Mouse (Mus musculus) thymus, postnatal 36 days (tissue): ENCODE data around the gene Olfr51.
"Not testable (repeated sequence)": the region's sequence is repeated elsewhere in the genome, so short reads cannot be mapped to it uniquely, and the experiment has no call there.

Source experiments
- DNase-seq, 2 experiments: peaks; one replicate each; pipeline ENCODE4 v3.0.0; 2022; ENCODE audit warnings: mixed read lengths in 2 of 2

Gene Olfr51

DNA sequence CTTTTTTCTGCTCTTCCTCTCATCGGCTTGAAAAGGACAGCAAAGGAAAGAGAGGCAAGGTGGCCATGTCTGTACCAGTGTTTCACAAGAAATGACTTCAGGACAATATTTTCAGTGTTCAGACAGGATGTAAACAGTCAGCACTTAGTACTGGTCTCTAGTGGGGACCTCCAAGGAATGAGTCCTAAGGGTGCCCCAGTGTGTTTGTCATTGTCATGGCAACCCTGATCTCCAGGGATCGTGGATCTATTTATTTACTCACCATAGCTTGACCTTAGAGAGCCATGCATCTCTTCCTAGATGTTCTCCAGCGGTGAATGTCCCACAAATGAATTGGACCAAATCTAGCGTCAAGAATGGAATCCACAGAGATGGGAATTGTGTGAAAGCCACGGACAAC, at the start of gene Olfr51:
TSS of gene Olfr51 (plus strand) at position 301 of the 400 bp plus-strand sequence.
- no peak for DNase-seq

DNA sequence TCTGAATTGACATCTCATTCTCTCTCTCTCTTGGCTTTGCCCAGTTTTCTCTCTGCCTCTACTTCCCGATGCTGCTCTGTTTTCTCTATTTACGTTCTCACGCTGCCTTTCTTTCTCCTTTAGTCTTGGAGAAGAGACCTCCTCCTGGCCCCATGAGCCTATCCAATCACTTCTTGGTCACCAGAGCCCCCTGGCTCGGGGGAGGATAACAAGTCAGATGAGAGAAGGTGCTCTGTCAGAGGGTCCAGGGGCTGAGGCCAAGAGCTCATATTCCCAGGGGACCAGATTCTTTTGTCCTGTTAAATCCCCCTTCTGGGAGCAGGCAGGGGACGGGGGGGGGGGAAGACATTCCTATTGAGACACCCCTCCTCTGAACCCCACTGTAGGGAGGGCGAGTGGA, 49.7 kb upstream of the Olfr51 start, which contains the start of gene Prop1:
TSS of gene Prop1 (minus strand) at position 101 of the 400 bp plus-strand sequence.
- DNase-seq: no peak

DNA sequence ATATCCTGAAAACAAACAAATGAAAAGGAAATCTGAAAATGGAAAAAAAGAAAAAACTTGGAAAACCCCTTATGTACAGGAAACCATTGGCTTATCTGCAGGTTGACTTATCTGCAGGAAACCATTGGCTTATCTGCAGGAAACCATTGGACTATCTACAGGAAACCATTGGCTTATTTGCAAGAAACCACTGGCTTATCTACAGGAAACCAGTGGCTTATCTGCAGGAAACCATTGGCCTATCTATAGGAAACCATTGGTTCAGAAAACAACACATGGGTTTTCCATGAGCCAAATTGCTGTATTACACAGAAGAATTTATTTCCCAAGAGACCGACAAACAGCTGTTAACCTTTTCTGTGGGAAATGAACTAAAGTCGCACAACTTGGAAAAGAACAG, 38.5 kb upstream of the Olfr51 start:
- DNase-seq: no peak

DNA sequence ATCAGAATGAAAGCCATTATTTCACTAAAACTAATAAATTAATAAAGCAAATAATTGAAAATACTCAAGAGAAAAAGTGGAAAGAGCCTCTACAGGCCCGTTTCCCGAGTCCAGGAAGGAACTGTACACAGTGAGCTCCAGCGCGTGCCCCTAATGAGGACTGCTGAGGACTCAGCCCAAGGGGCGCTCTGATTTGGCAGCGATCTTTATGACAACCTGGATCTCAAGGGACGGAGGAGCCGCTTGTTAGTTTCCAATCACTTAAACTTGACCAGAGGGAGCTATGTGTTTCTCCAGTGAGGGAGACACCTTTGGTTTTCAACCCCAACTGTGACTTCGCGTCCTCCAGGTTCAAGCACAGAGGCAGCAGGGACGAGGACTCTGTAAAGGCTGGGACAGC, 37.2 kb upstream of the Olfr51 start, which contains the start of gene Olfr1378:
TSS of gene Olfr1378 (plus strand) at position 301 of the 400 bp plus-strand sequence.
- no peak for DNase-seq

DNA sequence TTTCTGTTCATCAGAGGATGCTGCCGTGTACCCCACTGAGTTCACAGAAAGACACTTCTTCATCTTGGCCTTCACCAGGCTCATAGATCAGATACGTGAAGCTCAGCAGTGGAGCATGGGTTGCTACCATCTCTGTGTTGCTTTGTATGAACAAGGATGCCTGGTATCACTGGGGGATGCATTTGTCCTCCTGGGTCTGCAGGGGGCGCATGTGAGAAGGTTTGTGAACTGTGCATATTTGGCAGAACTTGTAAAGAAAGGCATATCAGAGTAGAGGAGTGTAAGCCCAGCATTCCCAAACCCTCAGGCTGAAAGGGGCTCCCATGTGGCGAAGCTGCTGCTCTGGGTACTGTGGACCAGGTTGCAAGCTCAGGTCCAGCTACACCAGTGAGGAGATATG, 26.2 kb upstream of the Olfr51 start:
- DNase-seq: no peak

DNA sequence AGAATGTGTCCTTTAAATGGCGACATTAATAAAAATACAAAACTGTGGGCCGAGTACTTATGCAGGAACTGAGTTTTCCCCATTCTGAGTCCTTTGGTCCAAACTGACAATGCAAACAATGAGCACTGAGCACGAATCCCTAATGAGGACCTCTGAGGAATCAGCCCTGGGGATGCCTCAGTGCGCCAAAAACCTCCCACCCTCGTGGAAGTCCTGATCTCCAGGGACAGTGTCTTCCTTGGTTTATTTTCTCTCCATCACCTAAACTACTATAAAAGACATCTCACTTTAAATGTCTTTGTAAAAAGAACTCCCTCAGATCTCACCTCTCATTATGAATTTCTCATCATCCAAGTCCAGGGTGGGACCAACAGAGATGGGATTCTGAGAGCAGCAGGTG, 21.7 kb upstream of the Olfr51 start, which contains the start of gene Olfr1377:
TSS of gene Olfr1377 (plus strand) at position 301 of the 400 bp plus-strand sequence.
- DNase-seq: no peak

DNA sequence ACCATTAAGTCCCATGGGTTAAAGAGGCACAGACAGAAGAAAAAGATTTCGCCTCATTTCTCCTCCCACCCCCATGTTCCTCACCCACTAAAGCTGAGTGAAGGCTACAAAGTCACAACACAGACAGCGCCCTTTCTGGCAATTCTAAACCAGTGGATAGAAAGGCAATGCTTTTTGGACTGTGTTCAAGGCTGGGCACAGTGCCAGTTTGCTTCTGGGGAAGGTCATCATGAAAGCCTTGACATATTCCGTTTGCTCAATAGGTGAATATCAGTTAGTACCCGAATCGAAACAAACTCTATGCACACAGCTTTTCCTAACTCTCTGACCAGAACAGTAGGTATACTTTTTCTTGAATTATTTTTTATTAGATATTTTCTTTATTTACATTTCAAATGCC, 8.4 kb downstream of the Olfr51 start:
- no peak for DNase-seq

DNA sequence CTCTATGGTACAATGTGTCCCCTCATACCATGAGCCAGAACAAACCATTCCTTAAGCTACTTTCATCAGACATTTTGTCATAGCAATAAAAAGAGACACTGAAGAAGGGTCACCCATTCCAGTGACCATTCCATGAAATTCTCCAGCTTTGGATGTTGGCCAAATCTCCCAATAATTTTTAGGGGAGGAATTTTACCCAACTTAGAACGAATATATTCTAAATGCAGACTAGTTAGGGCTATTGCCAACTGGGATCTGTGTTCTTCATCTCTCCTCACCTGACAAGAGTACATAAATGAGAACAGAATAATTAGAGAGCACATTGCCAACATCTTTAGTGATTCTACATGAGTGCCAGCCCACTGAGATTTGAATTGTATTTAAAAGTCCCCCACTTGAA, 10.5 kb downstream of the Olfr51 start, which contains the start of gene Olfr54:
TSS of gene Olfr54 (plus strand) at position 301 of the 400 bp plus-strand sequence.
- no peak for DNase-seq

DNA sequence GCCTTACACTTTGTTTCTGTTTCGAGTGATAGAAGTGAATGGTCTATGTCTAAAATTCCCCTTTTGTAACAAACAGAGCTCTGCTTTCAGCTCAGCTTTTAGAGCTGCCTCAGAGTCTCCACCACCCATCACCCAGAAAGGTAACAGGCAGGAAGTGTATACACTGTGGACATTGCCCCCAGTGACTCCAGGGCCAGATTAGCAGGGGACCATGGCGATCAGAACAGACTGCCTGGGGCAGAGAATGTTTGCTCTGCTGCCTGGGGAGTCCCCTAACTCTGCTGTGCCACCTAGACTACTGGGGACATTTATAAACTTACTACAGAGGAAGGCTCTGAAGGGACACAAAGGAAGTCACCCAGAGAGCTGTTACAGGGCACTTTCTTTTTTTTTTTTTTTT, 12.9 kb downstream of the Olfr51 start:
- no peak for DNase-seq

DNA sequence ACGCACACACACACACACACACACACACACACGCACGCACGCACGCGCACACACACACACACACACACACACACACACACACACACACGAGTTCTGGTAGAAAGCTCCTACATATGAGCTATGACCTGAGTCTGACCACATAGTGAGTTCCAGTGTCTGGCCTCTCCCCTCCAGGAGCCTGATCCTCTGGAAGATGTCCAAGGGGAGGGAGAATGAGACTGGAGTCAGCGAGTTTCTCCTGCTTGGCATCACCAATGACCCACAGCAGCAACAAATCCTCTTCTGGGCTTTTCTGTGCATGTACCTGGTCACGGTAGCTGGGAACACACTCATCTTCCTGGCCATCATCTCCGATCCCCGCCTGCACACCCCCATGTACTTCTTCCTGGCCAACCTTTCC, 23.4 kb downstream of the Olfr51 start:
- not testable (repeated sequence) for DNase-seq

DNA sequence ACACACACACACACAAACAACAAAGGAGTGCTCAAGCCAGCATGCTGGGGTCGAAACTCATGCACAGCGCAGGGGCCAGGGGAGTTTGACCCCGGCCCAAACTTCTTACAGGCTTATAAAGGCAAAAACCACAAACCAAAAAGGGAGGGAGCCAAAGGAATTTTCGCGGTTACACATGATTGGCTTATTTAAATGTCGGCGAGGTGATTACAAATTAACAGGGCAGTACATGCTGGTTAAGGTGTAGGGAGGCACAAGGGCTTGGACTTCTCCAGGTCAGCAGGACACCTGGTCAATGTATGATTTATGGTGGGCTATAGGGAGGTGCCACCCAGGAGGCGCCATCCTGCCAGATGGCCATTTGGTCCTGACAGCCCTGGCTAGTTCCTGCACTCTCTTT, 26.0 kb downstream of the Olfr51 start:
- DNase-seq: not testable (repeated sequence)

DNA sequence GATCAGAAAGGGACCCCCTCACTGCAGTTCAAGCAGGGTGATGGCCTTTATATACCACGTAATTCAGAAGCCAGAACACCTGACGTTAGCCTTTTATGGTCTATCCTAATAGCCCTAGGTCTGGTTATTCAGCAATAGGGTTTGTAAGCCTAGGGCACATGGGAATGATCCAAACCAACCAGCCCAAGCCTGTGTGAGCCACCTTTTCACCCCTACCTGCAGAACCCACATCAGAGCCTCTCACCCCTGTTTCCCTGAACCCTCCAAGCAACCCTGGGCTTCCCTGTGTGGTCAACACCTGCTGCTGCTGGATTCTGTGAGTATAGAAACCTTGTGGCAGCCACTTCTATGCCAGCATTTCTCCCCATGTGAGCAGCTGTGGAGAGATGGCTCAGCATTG, 26.8 kb downstream of the Olfr51 start:
- no peak for DNase-seq

DNA sequence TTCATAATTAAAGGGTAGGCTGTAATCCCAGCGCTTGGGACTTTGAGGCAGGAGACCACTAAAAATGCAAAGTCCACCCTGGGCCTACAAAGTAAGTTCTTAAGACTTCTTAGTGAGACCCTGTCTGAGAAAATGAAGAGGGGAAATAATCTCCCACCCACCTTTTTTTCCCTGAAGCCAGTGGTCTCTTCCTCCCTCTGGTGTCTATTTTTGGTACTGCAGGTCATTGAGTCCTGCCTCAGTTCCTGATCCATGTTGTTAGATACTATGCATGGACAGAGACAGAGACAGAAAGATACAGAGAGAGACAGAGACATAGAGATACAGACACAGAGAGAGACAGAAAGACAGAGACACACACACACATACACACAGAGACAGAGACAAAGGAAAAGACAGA, 29.5 kb downstream of the Olfr51 start:
- DNase-seq: no peak

DNA sequence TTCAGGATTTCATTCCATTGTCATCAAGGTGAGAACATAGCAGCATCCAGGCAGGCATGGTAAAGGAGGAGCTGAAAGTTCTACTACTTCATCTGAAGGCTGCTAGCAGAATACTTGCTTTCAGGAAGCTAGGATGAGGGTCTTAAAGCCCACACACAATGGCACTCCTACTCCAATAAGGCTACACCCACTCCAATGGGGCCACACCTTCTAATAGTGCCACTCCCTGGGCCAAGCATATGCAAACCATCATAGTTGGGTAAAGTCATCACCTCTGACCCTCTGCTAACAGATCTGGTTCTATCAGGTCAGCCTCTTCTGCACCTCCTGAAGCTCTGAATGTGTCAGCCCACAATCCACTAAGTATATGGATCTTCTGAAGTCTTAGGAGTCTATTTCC, 30.7 kb downstream of the Olfr51 start:
- DNase-seq: not testable (repeated sequence)

DNA sequence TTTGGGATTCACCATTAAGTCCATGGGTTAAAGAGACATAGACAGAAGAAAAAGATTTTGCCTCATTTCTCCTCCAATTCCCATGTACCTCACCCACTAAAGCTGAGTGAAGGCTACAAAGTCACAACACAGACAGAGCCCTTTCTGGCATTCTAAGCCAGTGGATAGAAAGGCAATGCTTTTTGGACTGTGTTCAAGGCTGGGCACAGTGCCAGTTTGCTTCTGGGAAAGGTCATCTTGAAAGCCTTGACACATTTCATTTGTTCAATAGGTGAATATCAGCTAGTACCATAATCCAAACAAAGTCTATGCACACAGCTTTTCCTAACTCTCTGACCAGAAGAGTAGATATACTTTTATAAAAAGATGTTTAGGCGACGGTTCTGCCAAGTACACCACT, 32.6 kb downstream of the Olfr51 start:
- no peak for DNase-seq

DNA sequence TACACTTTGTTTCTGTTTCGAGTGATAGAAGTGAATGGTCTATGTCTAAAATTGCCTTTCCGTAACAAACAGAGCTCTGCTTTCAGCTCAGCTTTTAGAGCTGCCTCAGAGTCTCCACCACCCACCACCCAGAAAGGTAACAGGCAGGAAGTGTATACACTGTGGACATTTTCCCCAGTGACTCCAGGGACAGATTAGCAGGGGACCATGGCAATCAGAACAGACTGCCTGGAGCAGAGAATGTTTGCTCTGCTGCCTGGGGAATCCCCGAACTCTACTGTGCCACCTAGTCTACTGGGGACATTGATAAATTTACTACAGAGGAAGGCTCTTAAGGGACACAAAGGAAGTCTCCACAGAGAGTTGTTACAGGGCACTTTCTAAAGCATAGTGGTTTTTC, 41.4 kb downstream of the Olfr51 start:
- not testable (repeated sequence) for DNase-seq

DNA sequence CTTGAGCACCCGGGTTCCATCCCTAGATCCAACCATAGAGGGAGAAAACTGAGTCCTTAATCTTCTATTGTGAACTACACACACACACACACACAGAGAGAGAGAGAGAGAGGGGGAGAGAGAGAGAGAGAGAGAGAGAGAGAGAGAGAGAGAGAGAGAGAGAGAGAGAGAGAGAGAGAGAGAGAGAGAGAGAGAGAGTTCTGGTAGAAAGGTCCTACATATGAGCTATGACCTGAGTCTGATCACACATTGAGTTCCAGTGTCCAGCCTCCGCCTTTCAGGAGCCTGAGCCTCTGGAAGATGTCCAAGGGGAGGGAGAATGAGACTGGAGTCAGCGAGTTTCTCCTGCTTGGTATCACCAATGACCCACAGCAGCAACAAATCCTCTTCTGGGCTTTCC, 44.4 kb downstream of the Olfr51 start, which contains the start of gene Olfr1375:
TSS of gene Olfr1375 (plus strand) at position 301 of the 400 bp plus-strand sequence.
- DNase-seq: not testable (repeated sequence)

DNA sequence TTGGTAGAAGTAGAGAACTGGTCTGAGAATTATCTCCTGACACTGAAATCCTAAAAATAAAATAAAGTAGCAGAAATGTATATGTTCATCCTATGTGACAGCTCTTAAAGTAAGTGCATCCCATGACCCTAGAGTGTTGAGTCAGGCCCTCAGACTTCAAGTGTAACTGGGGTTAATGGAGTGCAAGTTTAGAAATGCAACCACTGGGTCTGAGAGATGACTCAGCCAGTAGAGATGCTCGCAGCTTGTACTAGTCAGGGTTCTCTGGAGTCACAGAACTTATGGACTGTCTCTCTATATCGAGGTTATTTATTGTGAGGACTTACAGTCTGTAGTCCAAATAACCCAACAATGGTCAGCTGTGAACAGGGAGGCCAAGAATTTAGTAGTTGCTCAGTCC, 48.3 kb downstream of the Olfr51 start:
- no peak for DNase-seq

DNA sequence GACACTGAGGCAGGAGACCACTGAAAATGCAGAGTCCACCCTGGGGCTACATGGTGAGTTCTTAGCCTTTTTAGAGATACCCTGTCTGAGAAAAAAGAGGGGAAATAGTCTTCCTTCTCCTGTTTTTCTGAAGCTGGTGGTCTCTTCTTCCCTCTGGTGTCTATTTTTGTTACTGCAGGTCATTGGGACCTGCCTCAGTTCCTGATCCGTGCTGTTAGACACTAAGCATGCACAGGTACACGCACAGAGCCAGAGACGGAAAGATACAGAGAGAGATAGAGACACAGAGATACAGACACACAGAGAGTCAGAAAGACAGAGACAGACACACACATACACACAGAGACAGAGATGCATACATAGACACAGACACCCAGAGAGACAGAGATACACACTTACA, 49.8 kb downstream of the Olfr51 start:
- DNase-seq: no peak

DNA sequence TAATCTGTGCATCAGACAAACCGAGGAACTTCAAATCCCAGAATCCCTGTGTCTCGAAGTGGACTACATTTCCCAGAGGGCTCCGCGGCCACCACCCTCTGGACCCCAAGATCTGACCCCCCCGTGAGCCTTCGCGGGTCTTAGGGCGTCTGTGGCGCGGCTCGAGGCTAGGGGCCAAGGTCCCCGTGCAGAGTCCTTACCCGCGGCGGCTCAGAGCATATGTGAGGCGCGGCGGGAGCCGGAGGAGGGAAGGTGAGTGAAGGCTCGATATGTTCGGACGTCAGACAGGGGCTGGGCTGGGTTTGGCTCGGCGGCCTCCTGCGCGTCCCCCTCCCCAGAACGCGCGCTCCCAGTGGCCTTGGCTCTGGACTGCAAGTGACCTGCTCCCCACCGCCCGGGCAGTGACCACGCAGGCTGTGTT, 55.8 kb downstream of the Olfr51 start, which contains the start of gene Zfp354a:
TSS of gene Zfp354a (plus strand) at position 107 of the 421 bp plus-strand sequence.
- DNase-seq: no peak
